ENCODE assay signal across 23 mouse cellular contexts in genomic region chr1:64823564-64823963, GRCm38 (mm10).
DNase-seq lines count a peak whose midpoint lies in the region; ATAC-seq and TF ChIP-seq lines count a peak whose summit lies in the region.
"Had no signal": no experiment of that assay in that cellular context is flagged by ENCODE, and none has a peak within 500 bp of the region (broad histone marks: within the 10 kb centered on the region; RNA-seq: fewer than 3 reads in every experiment).

No protein-coding gene starts in this region.

- H3K4me2 ChIP-seq in lung, postnatal 0 days (replicated peaks; ENCODE audit: low read depth, low read length): no peak overlapping the region
- H3K4me2 ChIP-seq in midbrain, embryonic 16.5 days (ENCODE audit: low read length): no peak overlapping the region
- H3K4me2 ChIP-seq: heart, embryonic 15.5 days; hindbrain, embryonic 15.5 days; liver, embryonic 15.5 days; lung, embryonic 15.5 days; neural tube, embryonic 15.5 days had no signal

- H3K36me3 ChIP-seq in lung, postnatal 0 days (ENCODE audit: insufficient read depth, low read length): no peaks in the 10 kb centered on the region
- H3K36me3 ChIP-seq in midbrain, embryonic 16.5 days (ENCODE audit: control insufficient read depth, insufficient read depth, low read length): no peaks in the 10 kb centered on the region
- H3K36me3 ChIP-seq: G1E; heart, embryonic 15.5 days; hindbrain, embryonic 15.5 days; liver, embryonic 15.5 days; lung, embryonic 15.5 days; neural tube, embryonic 15.5 days had no signal

- peak; percentile 5 for DNase-seq in lung, postnatal 14 days
- DNase-seq in lung, postnatal 0 days (ENCODE audit: low spot score): no peak
- peak; percentile 28 for DNase-seq in thymus, postnatal 0 days (ENCODE audit: low spot score)
- DNase-seq in right cerebral cortex, postnatal 25 days: no peak
- DNase-seq in layer of hippocampus, adult 18-20 months (ENCODE audit: low spot score in 2 of 2): no peak
- DNase-seq: cerebellum, adult 11-12 months; cerebellum, postnatal 10 days; gastrocnemius, postnatal 25 days; heart, postnatal 36 days; kidney, postnatal 36 days; midbrain, embryonic 14.5 days had no signal

- no peak overlapping the region for H3K9ac ChIP-seq in lung, postnatal 0 days (replicated peaks; ENCODE audit: low read depth)
- H3K9ac ChIP-seq in midbrain, embryonic 16.5 days (ENCODE audit: low read depth, low read length): no peak overlapping the region
- H3K9ac ChIP-seq: heart, embryonic 15.5 days; hindbrain, embryonic 15.5 days; liver, embryonic 15.5 days; lung, embryonic 15.5 days; neural tube, embryonic 15.5 days had no signal

- WGBS in lung, postnatal 0 days: 45% methylated on average over 6 of the region's 6 CpGs
- WGBS in midbrain, embryonic 16.5 days: 84% methylated on average over 6 of the region's 6 CpGs

- no peak for TF ChIP-seq EP300 in lung, postnatal 0 days (IDR thresholded peaks at IDR 0.05)

- no peaks in the 10 kb centered on the region for H3K27me3 ChIP-seq in lung, postnatal 0 days (replicated peaks; ENCODE audit: insufficient read depth, low read length)
- no peaks in the 10 kb centered on the region for H3K27me3 ChIP-seq in midbrain, embryonic 16.5 days (ENCODE audit: control insufficient read depth, insufficient read depth, low read depth, low read length)
- H3K27me3 ChIP-seq: CH12.LX; heart, embryonic 15.5 days; hindbrain, embryonic 15.5 days; liver, embryonic 15.5 days; lung, embryonic 15.5 days; megakaryocyte, embryonic 14.5 days; neural tube, embryonic 15.5 days; Patski had no signal

- TF ChIP-seq CTCF in lung, postnatal 0 days (IDR thresholded peaks at IDR 0.05): no peak

- no peak overlapping the region for H3K4me3 ChIP-seq in lung, postnatal 0 days (ENCODE audit: low read depth, low read length)
- H3K4me3 ChIP-seq in midbrain, embryonic 16.5 days (ENCODE audit: low read depth, low read length): no peak overlapping the region
- H3K4me3 ChIP-seq: heart, embryonic 15.5 days; hindbrain, embryonic 15.5 days; liver, embryonic 15.5 days; lung, embryonic 15.5 days; megakaryocyte, embryonic 14.5 days; neural tube, embryonic 15.5 days had no signal

- H3K27ac ChIP-seq in lung, postnatal 0 days (ENCODE audit: low read length): no peak overlapping the region
- no peak overlapping the region for H3K27ac ChIP-seq in midbrain, embryonic 16.5 days (ENCODE audit: low read length)
- H3K27ac ChIP-seq: heart, embryonic 15.5 days; hindbrain, embryonic 15.5 days; liver, embryonic 15.5 days; lung, embryonic 15.5 days; neural tube, embryonic 15.5 days had no signal

- H3K9me3 ChIP-seq in lung, postnatal 0 days (ENCODE audit: low read length): no peaks in the 10 kb centered on the region
- H3K9me3 ChIP-seq in midbrain, embryonic 16.5 days (replicated peaks; ENCODE audit: control insufficient read depth, low read length, poor library complexity, severe bottlenecking): no peaks in the 10 kb centered on the region
- H3K9me3 ChIP-seq: G1E; heart, embryonic 15.5 days; hindbrain, embryonic 15.5 days; liver, embryonic 15.5 days; lung, embryonic 15.5 days; megakaryocyte, embryonic 14.5 days; neural tube, embryonic 15.5 days had no signal

- no peaks in the 10 kb centered on the region for H3K4me1 ChIP-seq in lung, postnatal 0 days (ENCODE audit: insufficient read depth, low read depth, low read length)
- H3K4me1 ChIP-seq in midbrain, embryonic 16.5 days (ENCODE audit: control insufficient read depth, insufficient read depth, low read length): no peaks in the 10 kb centered on the region
- H3K4me1 ChIP-seq: hindbrain, embryonic 15.5 days; liver, embryonic 15.5 days; lung, embryonic 15.5 days; neural tube, embryonic 15.5 days had no signal

- ATAC-seq in lung, postnatal 0 days: no peak
- ATAC-seq in inflammation-experienced regulatory T-cells, adult 6 months: peak; percentile 41
- no peak for ATAC-seq in midbrain, embryonic 16.5 days
- ATAC-seq: intestine, postnatal 0 days; Patski had no signal

Comparison
In these comparisons a context has a peak if more than half of its experiments do, and no peak if none do; other contexts are left out.
1. DNase-seq: peak in lung, postnatal 14 days (single experiment) and thymus, postnatal 0 days (single experiment); none in lung, postnatal 0 days (single experiment), right cerebral cortex, postnatal 25 days (single experiment) and layer of hippocampus, adult 18-20 months (0 of 2).